Mouse (Mus musculus): ENCODE data around the gene Pkd1l2.

DNA sequence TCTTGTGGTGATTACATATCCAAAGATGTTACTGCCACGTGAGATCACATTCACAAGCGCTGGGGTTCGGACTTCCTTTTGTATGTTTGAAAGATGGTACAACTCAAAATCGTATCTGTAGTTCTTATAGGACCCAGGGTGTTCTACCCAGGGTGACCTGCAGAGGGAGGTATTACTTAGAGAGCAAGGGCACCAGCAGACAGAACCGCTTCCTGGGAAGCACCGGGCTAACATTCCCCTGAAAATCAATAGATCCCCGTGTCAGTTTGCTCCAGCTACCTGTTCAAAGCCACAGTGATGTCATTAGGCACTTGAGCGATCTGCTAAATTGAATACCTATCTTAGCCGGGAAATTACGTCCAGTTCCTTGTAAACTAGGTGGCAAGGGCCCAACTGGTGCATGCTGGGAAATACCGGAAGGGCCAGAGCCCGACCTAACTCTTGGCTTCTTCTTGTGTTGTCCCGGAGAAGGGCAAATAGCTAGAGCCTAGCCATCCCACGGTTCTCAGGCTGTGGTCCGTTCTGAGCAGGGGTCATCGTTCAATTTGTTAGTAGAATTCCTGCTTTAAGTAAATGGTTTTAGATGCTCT lies 27.6 kb upstream of the Pkd1l2 start:
- no peak for TF ChIP-seq POLR2A (IDR thresholded peaks at IDR 0.05; ENCODE audit: low read depth, low read length)
- no peak for TF ChIP-seq CTCF (IDR thresholded peaks at IDR 0.05; ENCODE audit: borderline replicate concordance, insufficient read depth, low read length)
